Mouse (Mus musculus): ENCODE data around the gene Plrg1. TPM values are rescaled to one million over a fixed set of nuclear protein-coding genes. Genes with fewer than 3 reads are reported as not detected.

The Plrg1 gene
- polyA plus RNA-seq (2012; fragmentation: generic; extraction: Trizol): 59.9 TPM

DNA sequence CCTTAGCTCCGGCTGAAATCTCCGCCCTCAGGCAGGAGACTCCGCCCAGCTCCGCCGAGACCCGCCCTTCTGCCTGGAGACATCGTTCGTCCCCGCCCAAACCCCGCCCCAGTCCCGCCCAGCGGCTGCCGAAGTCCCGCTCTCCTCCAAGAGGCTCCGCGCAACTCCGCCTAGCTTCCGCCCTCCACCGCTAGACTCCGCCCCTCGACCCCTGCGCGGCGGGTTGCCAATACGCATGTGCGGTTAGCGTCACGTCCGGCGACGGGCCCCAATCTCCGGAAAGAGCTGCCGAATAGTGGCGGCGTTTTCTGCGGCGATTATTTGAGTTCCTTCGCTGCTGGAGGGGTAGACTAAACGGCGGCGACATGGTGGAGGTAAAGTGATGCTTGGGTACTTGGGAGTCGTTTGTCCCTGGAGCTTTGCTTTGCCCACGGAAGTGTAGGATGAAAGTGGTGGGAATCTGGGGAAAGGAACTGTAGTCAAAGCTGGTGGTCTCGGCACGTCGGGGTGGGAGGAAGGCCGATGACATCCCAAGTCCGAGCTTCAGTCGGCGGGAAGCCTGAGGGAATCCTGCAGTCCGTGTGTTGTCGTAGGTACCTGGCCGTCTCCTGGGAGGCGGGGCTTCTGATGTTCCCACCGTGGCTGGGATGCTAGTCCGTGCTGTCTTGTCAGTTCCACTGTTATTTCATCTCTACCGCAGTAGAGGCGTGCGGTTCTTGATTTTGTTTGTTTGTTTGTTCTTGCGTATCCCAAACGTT, at the start of gene Plrg1:
TSS of gene Plrg1 (plus strand) at position 242 of the 758 bp plus-strand sequence.
- peak within 1 kb of the TSS; percentile 58 for H3ac ChIP-seq (ENCODE audit: control insufficient read depth, insufficient read length)
- TF ChIP-seq REST (IDR thresholded peaks at IDR 0.05; ENCODE audit: insufficient read depth, insufficient read length) (no peak), MYOG (IDR thresholded peaks at IDR 0.05; ENCODE audit: control insufficient read depth in 1 of 3, insufficient read depth in 1 of 3, insufficient read length in 2 of 3, low read depth in 2 of 3) (no peak), E2F4 (IDR thresholded peaks at IDR 0.05; ENCODE audit: insufficient read depth) (no peak), CEBPB (IDR thresholded peaks at IDR 0.05; ENCODE audit: insufficient read depth, poor library complexity, severe bottlenecking) (no peak), USF1 (IDR thresholded peaks at IDR 0.05; ENCODE audit: low read depth) (no peak), POLR2A (IDR thresholded peaks at IDR 0.05; ENCODE audit: insufficient read length, low read depth) (peak; percentile 72), MYOD1 (IDR thresholded peaks at IDR 0.05; ENCODE audit: control insufficient read depth in 1 of 3, insufficient read length in 2 of 3, low read depth in 2 of 3) (no peak), POLR2AphosphoS2 (IDR thresholded peaks at IDR 0.05; ENCODE audit: insufficient read length, low read depth) (peak; percentile 79), TCF12 (IDR thresholded peaks at IDR 0.05; ENCODE audit: insufficient read depth, poor library complexity, severe bottlenecking) (no peak), MAX (IDR thresholded peaks at IDR 0.05; ENCODE audit: low read depth) (no peak), SRF (IDR thresholded peaks at IDR 0.05; ENCODE audit: control insufficient read depth, insufficient read length, low read depth) (no peak), TCF3 (IDR thresholded peaks at IDR 0.05; ENCODE audit: insufficient read length, low read depth) (no peak)

DNA sequence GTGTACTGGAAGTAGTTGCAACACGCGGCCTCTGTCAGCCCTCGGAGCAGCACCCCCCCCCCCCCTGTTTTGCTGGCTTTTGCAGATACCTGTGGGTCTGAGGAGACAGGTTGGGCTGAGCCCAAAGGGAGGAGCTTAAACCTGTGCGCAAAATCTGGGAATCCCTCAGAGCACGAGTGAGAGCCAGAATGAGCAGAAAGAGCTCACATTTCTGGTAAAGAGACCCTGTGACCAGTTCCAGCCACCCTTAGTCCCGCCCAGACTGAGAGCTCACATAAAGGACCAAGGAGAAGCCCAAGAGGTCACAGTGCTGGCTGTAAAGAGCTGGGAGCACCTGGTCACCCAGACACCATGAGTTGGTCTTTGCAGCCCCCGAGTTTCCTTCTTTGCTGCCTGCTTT, 47.8 kb upstream of the Plrg1 start, which contains the start of gene Fgg:
TSS of gene Fgg (plus strand) at position 168 of the 400 bp plus-strand sequence.
- no peak within 1 kb of the TSS for H3K4me2 ChIP-seq (ENCODE audit: low read depth)
- H3K4me3 ChIP-seq: no peak within 1 kb of the TSS
- H3ac ChIP-seq (ENCODE audit: control insufficient read depth, insufficient read length): no peak within 1 kb of the TSS
- peaks cover 16% of the 10 kb centered on the region for H3K27me3 ChIP-seq (ENCODE audit: control insufficient read depth, insufficient read depth, insufficient read length)
- TF ChIP-seq POLR2A (IDR thresholded peaks at IDR 0.05; ENCODE audit: insufficient read length, low read depth): no peak
- no peak for TF ChIP-seq SRF (IDR thresholded peaks at IDR 0.05; ENCODE audit: control insufficient read depth, insufficient read length, low read depth)
- H3K79me2 ChIP-seq (ENCODE audit: control insufficient read depth, insufficient read depth): no peaks in the 10 kb centered on the region
- H3K36me3 ChIP-seq (ENCODE audit: control insufficient read depth, insufficient read depth): no peaks in the 10 kb centered on the region

More for the DNA sequence above, at the start of gene Plrg1:
- peak within 1 kb of the TSS; percentile 84 for H3K4me2 ChIP-seq (ENCODE audit: low read depth)
- peak within 1 kb of the TSS; percentile 97 for H3K4me3 ChIP-seq
- H3K79me2 ChIP-seq (ENCODE audit: control insufficient read depth, insufficient read depth): peaks cover 19% of the 10 kb centered on the region
- no peaks in the 10 kb centered on the region for H3K27me3 ChIP-seq (ENCODE audit: control insufficient read depth, insufficient read depth, insufficient read length)
- H3K36me3 ChIP-seq (ENCODE audit: control insufficient read depth, insufficient read depth): peaks cover 10% of the 10 kb centered on the region

DNA sequence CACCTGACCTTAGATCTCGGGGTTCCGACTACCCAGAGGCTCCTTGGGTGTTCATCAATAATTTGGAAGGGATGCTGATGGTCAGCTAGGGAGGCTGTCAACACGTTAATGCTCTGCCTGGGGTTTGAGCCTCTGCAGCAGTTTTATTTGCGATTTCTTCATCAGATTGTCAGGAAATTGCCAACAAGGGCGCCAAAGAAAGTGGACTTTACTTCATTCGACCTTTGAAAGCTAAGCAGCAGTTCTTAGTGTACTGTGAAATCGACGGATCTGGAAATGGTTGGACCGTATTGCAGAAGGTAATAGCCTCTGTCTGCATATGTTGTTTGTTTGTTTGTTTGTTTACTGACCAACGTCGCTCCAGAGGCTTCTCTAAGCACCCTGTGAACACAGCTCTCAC, 45.0 kb upstream of the Plrg1 start:
- TF ChIP-seq TCF12 (IDR thresholded peaks at IDR 0.05; ENCODE audit: insufficient read depth, poor library complexity, severe bottlenecking) (no peak), REST (IDR thresholded peaks at IDR 0.05; ENCODE audit: insufficient read depth, insufficient read length) (no peak), USF1 (IDR thresholded peaks at IDR 0.05; ENCODE audit: low read depth) (no peak), SRF (IDR thresholded peaks at IDR 0.05; ENCODE audit: control insufficient read depth, insufficient read length, low read depth) (no peak), MAX (IDR thresholded peaks at IDR 0.05; ENCODE audit: low read depth) (no peak), TCF3 (IDR thresholded peaks at IDR 0.05; ENCODE audit: insufficient read length, low read depth) (no peak), POLR2A (IDR thresholded peaks at IDR 0.05; ENCODE audit: insufficient read length, low read depth) (no peak), MYOG (IDR thresholded peaks at IDR 0.05; ENCODE audit: control insufficient read depth in 1 of 3, insufficient read depth in 1 of 3, insufficient read length in 2 of 3, low read depth in 2 of 3) (no peak), POLR2AphosphoS2 (IDR thresholded peaks at IDR 0.05; ENCODE audit: insufficient read length, low read depth) (no peak), CEBPB (IDR thresholded peaks at IDR 0.05; ENCODE audit: insufficient read depth, poor library complexity, severe bottlenecking) (no peak), E2F4 (IDR thresholded peaks at IDR 0.05; ENCODE audit: insufficient read depth) (no peak), MYOD1 (IDR thresholded peaks at IDR 0.05; ENCODE audit: control insufficient read depth in 1 of 3, insufficient read length in 2 of 3, low read depth in 2 of 3) (no peak)
- H3K4me3 ChIP-seq: no peak overlapping the region
- no peak overlapping the region for H3ac ChIP-seq (ENCODE audit: control insufficient read depth, insufficient read length)
- peaks cover 20% of the 10 kb centered on the region for H3K27me3 ChIP-seq (ENCODE audit: control insufficient read depth, insufficient read depth, insufficient read length)
- no peaks in the 10 kb centered on the region for H3K36me3 ChIP-seq (ENCODE audit: control insufficient read depth, insufficient read depth)
- H3K79me2 ChIP-seq (ENCODE audit: control insufficient read depth, insufficient read depth): no peaks in the 10 kb centered on the region
- no peak overlapping the region for H3K4me2 ChIP-seq (ENCODE audit: low read depth)

DNA sequence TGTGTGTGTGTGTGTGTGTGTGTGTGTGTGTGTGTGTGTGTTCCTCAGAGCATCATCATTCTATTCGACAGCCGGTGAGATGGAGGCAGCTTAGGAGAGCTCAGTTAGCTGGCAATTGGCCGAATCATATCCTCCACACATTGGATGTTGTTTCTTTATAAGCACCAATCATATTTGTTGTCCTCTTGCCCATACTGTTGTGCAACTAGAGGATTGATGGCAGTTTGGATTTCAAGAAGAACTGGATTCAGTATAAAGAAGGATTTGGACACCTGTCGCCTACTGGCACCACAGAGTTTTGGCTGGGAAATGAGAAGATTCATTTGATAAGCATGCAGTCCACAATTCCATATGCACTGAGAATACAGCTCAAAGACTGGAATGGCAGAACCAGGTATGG, 44.2 kb upstream of the Plrg1 start:
- no peak overlapping the region for H3ac ChIP-seq (ENCODE audit: control insufficient read depth, insufficient read length)

More for the DNA sequence above, 44.2 kb upstream of the Plrg1 start:
- TF ChIP-seq POLR2A (IDR thresholded peaks at IDR 0.05; ENCODE audit: insufficient read length, low read depth) (no peak), MAX (IDR thresholded peaks at IDR 0.05; ENCODE audit: low read depth) (no peak), MYOD1 (IDR thresholded peaks at IDR 0.05; ENCODE audit: control insufficient read depth in 1 of 3, insufficient read length in 2 of 3, low read depth in 2 of 3) (no peak), TCF12 (IDR thresholded peaks at IDR 0.05; ENCODE audit: insufficient read depth, poor library complexity, severe bottlenecking) (no peak), USF1 (IDR thresholded peaks at IDR 0.05; ENCODE audit: low read depth) (no peak), MYOG (IDR thresholded peaks at IDR 0.05; ENCODE audit: control insufficient read depth in 1 of 3, insufficient read depth in 1 of 3, insufficient read length in 2 of 3, low read depth in 2 of 3) (no peak), E2F4 (IDR thresholded peaks at IDR 0.05; ENCODE audit: insufficient read depth) (no peak), POLR2AphosphoS2 (IDR thresholded peaks at IDR 0.05; ENCODE audit: insufficient read length, low read depth) (no peak), CEBPB (IDR thresholded peaks at IDR 0.05; ENCODE audit: insufficient read depth, poor library complexity, severe bottlenecking) (no peak), SRF (IDR thresholded peaks at IDR 0.05; ENCODE audit: control insufficient read depth, insufficient read length, low read depth) (no peak), REST (IDR thresholded peaks at IDR 0.05; ENCODE audit: insufficient read depth, insufficient read length) (no peak), TCF3 (IDR thresholded peaks at IDR 0.05; ENCODE audit: insufficient read length, low read depth) (no peak)
- Histone ChIP-seq H3K36me3 (ENCODE audit: control insufficient read depth, insufficient read depth) (no peaks in the 10 kb centered on the region), H3K4me3 (no peak overlapping the region), H3K4me2 (ENCODE audit: low read depth) (no peak overlapping the region), H3K79me2 (ENCODE audit: control insufficient read depth, insufficient read depth) (no peaks in the 10 kb centered on the region), H3K27me3 (ENCODE audit: control insufficient read depth, insufficient read depth, insufficient read length) (peaks cover 21% of the 10 kb centered on the region)
